8 mouse cellular contexts compared by ENCODE assay signal in the genomic region with DNA sequence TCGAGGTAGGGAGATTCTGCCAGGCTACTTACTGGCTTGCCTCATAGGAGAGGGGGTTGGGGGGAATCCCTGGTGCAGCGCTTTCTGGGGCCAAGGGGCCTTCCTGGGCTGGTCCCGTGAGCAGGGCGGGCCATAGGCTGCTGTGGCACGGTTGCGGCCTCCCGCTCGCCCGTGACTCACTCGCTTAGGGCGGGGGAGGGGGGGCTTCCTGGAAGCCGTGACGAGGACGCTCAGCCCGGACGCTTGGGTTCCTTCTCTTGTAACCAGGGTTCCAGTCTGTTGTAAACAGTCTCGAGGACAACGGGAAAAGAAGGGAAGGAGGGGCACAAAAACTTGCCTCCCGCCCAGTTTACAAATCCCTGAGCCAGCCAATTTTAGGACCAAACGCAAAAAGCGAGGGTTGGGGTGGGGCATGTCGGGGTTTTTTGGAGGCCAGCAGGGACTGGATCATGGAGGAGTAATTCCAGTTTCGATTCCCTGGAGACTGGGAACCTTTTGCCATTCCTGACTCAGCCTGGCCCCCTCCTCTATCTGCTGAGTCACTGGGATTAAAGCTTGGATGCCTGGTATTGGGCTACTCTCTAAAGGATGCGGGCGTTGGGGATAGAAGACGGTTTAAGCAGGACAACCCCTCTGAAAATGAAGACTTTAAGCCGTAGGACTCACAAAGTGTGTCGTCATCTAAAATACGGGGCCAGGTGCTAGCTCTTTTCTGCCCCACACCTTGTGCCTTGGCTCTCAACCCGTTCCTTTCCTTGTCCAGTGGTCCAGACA. TPM values are rescaled to one million over a fixed set of nuclear protein-coding genes. Genes with fewer than 3 reads are reported as not detected.
DNase-seq lines count a peak whose midpoint lies in the region; ATAC-seq and TF ChIP-seq lines count a peak whose summit lies in the region.

No protein-coding gene starts in this region.

- ATAC-seq in intestine, embryonic 15.5 days, result peak; percentile 24
- ATAC-seq in neural tube, embryonic 14.5 days (ENCODE audit: low read depth), result peak; percentile 19; the same call in 1 of the 2 replicates

- intact Hi-C loops in gastrocnemius, postnatal 36 days (cut with DNase I), result no loop called here

- peak overlapping the region; percentile 62 for H3K9ac ChIP-seq in intestine, embryonic 15.5 days
- H3K9ac ChIP-seq in neural tube, embryonic 14.5 days (replicated peaks; ENCODE audit: low read depth, low read length), result peak overlapping the region; percentile 41

- peak overlapping the region; percentile 71 for H3K4me2 ChIP-seq in intestine, embryonic 15.5 days (replicated peaks)
- peak overlapping the region; percentile 33; the same call in 1 of the 2 replicates for H3K4me2 ChIP-seq in neural tube, embryonic 14.5 days (ENCODE audit: low read depth, low read length)

- no peak for TF ChIP-seq CTCF in E14TG2a.4 (conservative IDR thresholded peaks at IDR 0.05; ENCODE audit: low read length)
- TF ChIP-seq CTCF in bone marrow macrophage, adult 2 months (IDR thresholded peaks at IDR 0.05; ENCODE audit: low read depth, low read length), result no peak
- no peak for TF ChIP-seq CTCF in lung, adult 2 months (IDR thresholded peaks at IDR 0.05; ENCODE audit: insufficient read depth, low read length)

- H3K9me3 ChIP-seq in E14TG2a.4 (ENCODE audit: low read length), result no peaks in the 10 kb centered on the region
- no peaks in the 10 kb centered on the region for H3K9me3 ChIP-seq in intestine, embryonic 15.5 days
- no peaks in the 10 kb centered on the region for H3K9me3 ChIP-seq in neural tube, embryonic 14.5 days (ENCODE audit: control insufficient read depth, low read length)

- H3K27me3 ChIP-seq in E14TG2a.4 (ENCODE audit: insufficient read depth, low read length), result no peaks in the 10 kb centered on the region
- H3K27me3 ChIP-seq in intestine, embryonic 15.5 days (replicated peaks), result no peaks in the 10 kb centered on the region
- no peaks in the 10 kb centered on the region for H3K27me3 ChIP-seq in neural tube, embryonic 14.5 days (ENCODE audit: control insufficient read depth, insufficient read depth, low read length)

- peaks cover 93% of the 10 kb centered on the region for H3K4me1 ChIP-seq in E14TG2a.4 (replicated peaks; ENCODE audit: low read depth, low read length)
- H3K4me1 ChIP-seq in bone marrow macrophage, adult 2 months (ENCODE audit: control insufficient read depth, insufficient read depth, low read length), result peaks cover 39% of the 10 kb centered on the region
- peaks cover 58% of the 10 kb centered on the region for H3K4me1 ChIP-seq in intestine, embryonic 15.5 days (replicated peaks)
- peaks cover 26% of the 10 kb centered on the region for H3K4me1 ChIP-seq in lung, adult 2 months (ENCODE audit: control insufficient read depth, insufficient read depth, low read length)
- peaks cover 16% of the 10 kb centered on the region for H3K4me1 ChIP-seq in neural tube, embryonic 14.5 days (ENCODE audit: control insufficient read depth, insufficient read depth, low read length)

- peaks cover 38% of the 10 kb centered on the region for H3K36me3 ChIP-seq in E14TG2a.4 (ENCODE audit: insufficient read depth, low read length)
- 0 out of 2 replicates have a peak, but pooled peaks cover 3% of the 10 kb centered on the region for H3K36me3 ChIP-seq in intestine, embryonic 15.5 days
- H3K36me3 ChIP-seq in neural tube, embryonic 14.5 days (ENCODE audit: control insufficient read depth, insufficient read depth, low read length), result peaks cover under 1% of the 10 kb centered on the region; the same call in 1 of the 2 replicates

- no peak for TF ChIP-seq POLR2A in bone marrow macrophage, adult 2 months (IDR thresholded peaks at IDR 0.05; ENCODE audit: borderline replicate concordance, low read depth, low read length)
- TF ChIP-seq POLR2A in lung, adult 2 months (IDR thresholded peaks at IDR 0.05; ENCODE audit: borderline replicate concordance, extremely low read depth, low read depth, low read length), result peak; percentile 55; the same call in 1 of the 2 replicates

- peak; percentile 72 to 81 for DNase-seq in gastrocnemius, postnatal 36 days
- DNase-seq in lung, adult 2 months, result peak; percentile 79
- DNase-seq in urinary bladder, adult 2 months (ENCODE audit: low spot score), result peak; percentile 75
- no peak for DNase-seq in frontal cortex, postnatal 10 days (ENCODE audit: low spot score in 2 of 2)

- peak overlapping the region; percentile 99 for H3K27ac ChIP-seq in bone marrow macrophage, adult 2 months (ENCODE audit: insufficient read depth, low read depth, low read length)
- H3K27ac ChIP-seq in intestine, embryonic 15.5 days, result peak overlapping the region; percentile 98
- peak overlapping the region; percentile 56 for H3K27ac ChIP-seq in neural tube, embryonic 14.5 days (ENCODE audit: low read depth, low read length)

- H3K4me3 ChIP-seq in E14TG2a.4 (replicated peaks; ENCODE audit: low read length), result peak overlapping the region; percentile 89
- H3K4me3 ChIP-seq in bone marrow macrophage, adult 2 months (ENCODE audit: insufficient read depth, low read length), result peak overlapping the region; percentile 59
- H3K4me3 ChIP-seq in intestine, embryonic 15.5 days (replicated peaks), result peak overlapping the region; percentile 31
- peak overlapping the region; percentile 66 for H3K4me3 ChIP-seq in lung, adult 2 months (replicated peaks; ENCODE audit: extremely low read depth, low read depth, low read length)
- H3K4me3 ChIP-seq in neural tube, embryonic 14.5 days (ENCODE audit: low read depth, low read length), result no peak overlapping the region

- WGBS in intestine, embryonic 15.5 days, result 4% methylated on average over 30 of the region's 30 CpGs
- WGBS in lung, adult 2 months, result under 1% methylated on average over 30 of the region's 30 CpGs
- 16% methylated on average over 30 of the region's 30 CpGs for WGBS in neural tube, embryonic 14.5 days

RNA-seq across cellular contexts. Expression of a gene that starts 1.2 kb away (rescaled TPM):
- 110 and 119 TPM in 2 replicates for polyA plus RNA-seq in bone marrow macrophage, adult 2 months (2012; ENCODE audit: insufficient read depth, insufficient read length, missing spikeins)
- total RNA-seq in gastrocnemius, postnatal 36 days (2021), result 10 to 100 TPM in 1 of 2 experiments, 1 to 10 TPM in 1; 6.1 to 20.5 TPM
- polyA plus RNA-seq in intestine, embryonic 15.5 days (2015; fragmentation: Nextera tagmentation; extraction: Ambion mirVana), result 27.2 and 28.1 TPM in 2 replicates
- 83.3 and 136 TPM in 2 replicates for polyA plus RNA-seq in lung, adult 2 months (2012; rRNA removed)
- polyA plus RNA-seq in neural tube, embryonic 14.5 days (2014; fragmentation: Nextera tagmentation; extraction: Ambion mirVana), result 2.6 and 3.7 TPM in 2 replicates
- polyA plus RNA-seq in urinary bladder, adult 2 months (2012; rRNA removed), result 33.5 and 34.1 TPM in 2 replicates

RNA-seq across cellular contexts. Expression of a gene that starts 8.8 kb away (rescaled TPM):
- 11.4 and 14.6 TPM in 2 replicates for polyA plus RNA-seq in bone marrow macrophage, adult 2 months (2012; ENCODE audit: insufficient read depth, insufficient read length, missing spikeins)
- 1 to 10 TPM; 4.7 to 7.8 TPM for total RNA-seq in gastrocnemius, postnatal 36 days (2021)
- polyA plus RNA-seq in intestine, embryonic 15.5 days (2015; fragmentation: Nextera tagmentation; extraction: Ambion mirVana), result 40.2 and 41.7 TPM in 2 replicates
- 37.5 and 40.0 TPM in 2 replicates for polyA plus RNA-seq in lung, adult 2 months (2012; rRNA removed)
- polyA plus RNA-seq in neural tube, embryonic 14.5 days (2014; fragmentation: Nextera tagmentation; extraction: Ambion mirVana), result 15.9 and 23.5 TPM in 2 replicates
- 11.7 and 23.9 TPM in 2 replicates for polyA plus RNA-seq in urinary bladder, adult 2 months (2012; rRNA removed)

RNA-seq across cellular contexts. Expression of a gene that starts 11.3 kb away (rescaled TPM):
- polyA plus RNA-seq in bone marrow macrophage, adult 2 months (2012; ENCODE audit: insufficient read depth, insufficient read length, missing spikeins), result 12.5 and 13.9 TPM in 2 replicates
- 10 to 100 TPM; 19.1 to 22.1 TPM for total RNA-seq in gastrocnemius, postnatal 36 days (2021)
- polyA plus RNA-seq in intestine, embryonic 15.5 days (2015; fragmentation: Nextera tagmentation; extraction: Ambion mirVana), result 48.3 and 50.0 TPM in 2 replicates
- polyA plus RNA-seq in lung, adult 2 months (2012; rRNA removed), result 37.3 and 39.2 TPM in 2 replicates
- 38.3 and 42.2 TPM in 2 replicates for polyA plus RNA-seq in neural tube, embryonic 14.5 days (2014; fragmentation: Nextera tagmentation; extraction: Ambion mirVana)
- 25.6 and 30.8 TPM in 2 replicates for polyA plus RNA-seq in urinary bladder, adult 2 months (2012; rRNA removed)

RNA-seq across cellular contexts. Expression of a gene that starts 11.5 kb away (rescaled TPM):
- 102 and 123 TPM in 2 replicates for polyA plus RNA-seq in bone marrow macrophage, adult 2 months (2012; ENCODE audit: insufficient read depth, insufficient read length, missing spikeins)
- total RNA-seq in gastrocnemius, postnatal 36 days (2021), result 10 to 100 TPM; 27.0 to 27.6 TPM
- 70.8 and 78.9 TPM in 2 replicates for polyA plus RNA-seq in intestine, embryonic 15.5 days (2015; fragmentation: Nextera tagmentation; extraction: Ambion mirVana)
- polyA plus RNA-seq in lung, adult 2 months (2012; rRNA removed), result 81.5 and 103 TPM in 2 replicates
- 81.9 and 87.2 TPM in 2 replicates for polyA plus RNA-seq in neural tube, embryonic 14.5 days (2014; fragmentation: Nextera tagmentation; extraction: Ambion mirVana)
- polyA plus RNA-seq in urinary bladder, adult 2 months (2012; rRNA removed), result 108 and 130 TPM in 2 replicates

RNA-seq across cellular contexts. Expression of a gene that starts 30.8 kb away (rescaled TPM):
- polyA plus RNA-seq in bone marrow macrophage, adult 2 months (2012; ENCODE audit: insufficient read depth, insufficient read length, missing spikeins), result 801 and 823 TPM in 2 replicates
- 100 to 1,000 TPM; 298 to 415 TPM for total RNA-seq in gastrocnemius, postnatal 36 days (2021)
- 1,085 and 1,147 TPM in 2 replicates for polyA plus RNA-seq in intestine, embryonic 15.5 days (2015; fragmentation: Nextera tagmentation; extraction: Ambion mirVana)
- polyA plus RNA-seq in lung, adult 2 months (2012; rRNA removed), result 529 and 774 TPM in 2 replicates
- 498 and 551 TPM in 2 replicates for polyA plus RNA-seq in neural tube, embryonic 14.5 days (2014; fragmentation: Nextera tagmentation; extraction: Ambion mirVana)
- polyA plus RNA-seq in urinary bladder, adult 2 months (2012; rRNA removed), result 1,939 and 2,023 TPM in 2 replicates

Comparison
In these comparisons a context has a peak if more than half of its experiments do, and no peak if none do; other contexts are left out.
1. DNase-seq: peak in gastrocnemius, postnatal 36 days (2 of 2), lung, adult 2 months (single experiment) and urinary bladder, adult 2 months (single experiment); none in frontal cortex, postnatal 10 days (0 of 2).
2. Peak in every context shown above with its lines, with median percentiles within 50 percentile points of each other: H3K27ac ChIP-seq.